ENCODE assay signal across 13 mouse cellular contexts in the genomic region with DNA sequence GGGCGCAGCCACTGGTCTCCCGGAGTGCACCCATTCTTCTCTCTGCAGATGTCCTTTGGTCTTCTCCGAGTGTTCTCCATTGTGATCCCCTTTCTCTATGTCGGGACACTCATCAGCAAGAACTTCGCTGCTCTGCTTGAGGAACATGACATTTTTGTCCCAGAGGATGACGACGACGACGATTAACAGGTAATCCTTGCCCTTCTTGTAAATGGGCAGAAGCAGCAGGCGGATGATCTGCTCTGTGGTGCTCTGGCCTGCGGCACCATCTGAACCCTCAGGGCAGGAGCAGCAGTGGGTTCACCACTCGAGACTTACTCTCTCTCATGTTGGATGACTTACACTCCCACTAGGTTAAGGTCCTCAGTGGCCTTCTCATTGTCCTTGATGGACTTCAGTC. TPM values are rescaled to one million over a fixed set of nuclear protein-coding genes. Genes with fewer than 3 reads are reported as not detected.
DNase-seq lines count a peak whose midpoint lies in the region; ATAC-seq and TF ChIP-seq lines count a peak whose summit lies in the region.
"Had no signal": no experiment of that assay in that cellular context is flagged by ENCODE, and none has a peak within 500 bp of the region (broad histone marks: within the 10 kb centered on the region; RNA-seq: fewer than 3 reads in every experiment).

No protein-coding gene starts in this region.

- H3K27ac ChIP-seq in forebrain, embryonic 13.5 days: no peak overlapping the region
- no peak overlapping the region for H3K27ac ChIP-seq in forebrain, embryonic 10.5 days
- H3K27ac ChIP-seq in kidney, embryonic 15.5 days: 0 out of 2 replicates have a peak overlapping the region, but pooled peaks have one; percentile 95
- peak overlapping the region; percentile 94 for H3K27ac ChIP-seq in liver, embryonic 13.5 days
- H3K27ac ChIP-seq: embryonic facial prominence, embryonic 12.5 days had no signal

- H3K27me3 ChIP-seq in forebrain, embryonic 13.5 days: no peaks in the 10 kb centered on the region
- no peaks in the 10 kb centered on the region for H3K27me3 ChIP-seq in forebrain, embryonic 10.5 days (ENCODE audit: poor library complexity, severe bottlenecking)
- no peaks in the 10 kb centered on the region for H3K27me3 ChIP-seq in kidney, embryonic 15.5 days
- H3K27me3 ChIP-seq in G1E (ENCODE audit: insufficient read depth, low read length): no peaks in the 10 kb centered on the region
- H3K27me3 ChIP-seq in liver, embryonic 13.5 days: no peaks in the 10 kb centered on the region
- H3K27me3 ChIP-seq: embryonic facial prominence, embryonic 12.5 days had no signal

- DNase-seq in forebrain, embryonic 10.5 days (ENCODE audit: extremely low spot score, low spot score): no peak
- DNase-seq in kidney, postnatal 4 days: no peak
- DNase-seq in G1E (ENCODE audit: low spot score): no peak
- DNase-seq in liver, embryonic 13.5 days: no peak
- no peak for DNase-seq in retina, embryonic 14.5 days (ENCODE audit: low spot score)
- no peak for DNase-seq in right cerebral cortex, postnatal 4 days
- DNase-seq: cerebellum, postnatal 10 days; heart, adult 2 months; left cerebral cortex, postnatal 4 days had no signal

- TF ChIP-seq CTCF in G1E (IDR thresholded peaks at IDR 0.05; ENCODE audit: low read depth, low read length): no peak

- no peak overlapping the region; the same call in 1 of the 2 replicates for H3K9ac ChIP-seq in forebrain, embryonic 13.5 days
- H3K9ac ChIP-seq in kidney, embryonic 15.5 days: no peak overlapping the region
- peak overlapping the region; percentile 85 for H3K9ac ChIP-seq in liver, embryonic 13.5 days

- H3K36me3 ChIP-seq in forebrain, embryonic 13.5 days (ENCODE audit: poor library complexity, severe bottlenecking): peaks cover 39% of the 10 kb centered on the region
- H3K36me3 ChIP-seq in forebrain, embryonic 10.5 days (replicated peaks): peaks cover 50% of the 10 kb centered on the region
- peaks cover 38% of the 10 kb centered on the region for H3K36me3 ChIP-seq in kidney, embryonic 15.5 days
- peaks cover 81% of the 10 kb centered on the region for H3K36me3 ChIP-seq in G1E (replicated peaks)
- H3K36me3 ChIP-seq in liver, embryonic 13.5 days: peaks cover 70% of the 10 kb centered on the region

- H3K4me1 ChIP-seq in forebrain, embryonic 13.5 days: peaks cover 26% of the 10 kb centered on the region
- peaks cover 42% of the 10 kb centered on the region for H3K4me1 ChIP-seq in forebrain, embryonic 10.5 days
- peaks cover 35% of the 10 kb centered on the region for H3K4me1 ChIP-seq in kidney, embryonic 15.5 days
- peaks cover 84% of the 10 kb centered on the region for H3K4me1 ChIP-seq in G1E (ENCODE audit: insufficient read depth, low read depth, low read length)
- peaks cover 92% of the 10 kb centered on the region for H3K4me1 ChIP-seq in liver, embryonic 13.5 days (replicated peaks)

- 92% methylated on average over 12 of the region's 12 CpGs for WGBS in forebrain, embryonic 13.5 days
- WGBS in forebrain, embryonic 10.5 days: 93% methylated on average over 12 of the region's 12 CpGs
- WGBS in kidney, embryonic 15.5 days: 93% methylated on average over 12 of the region's 12 CpGs
- WGBS in liver, embryonic 13.5 days (ENCODE audit: insufficient replicate concordance): 86% methylated on average over 12 of the region's 12 CpGs

- ATAC-seq in forebrain, embryonic 13.5 days: no peak
- ATAC-seq in kidney, embryonic 15.5 days (replicated peaks; ENCODE audit: low FRiP score): no peak
- ATAC-seq in G1E (ENCODE audit: extremely low read depth, insufficient number of reproducible peaks, low FRiP score, poor library complexity, severe bottlenecking): no peak
- ATAC-seq in liver, embryonic 13.5 days (ENCODE audit: low read depth): no peak
- ATAC-seq: inflammation-experienced regulatory T-cells, adult 6 months had no signal

- no peaks in the 10 kb centered on the region for H3K9me3 ChIP-seq in forebrain, embryonic 13.5 days (replicated peaks)
- no peaks in the 10 kb centered on the region for H3K9me3 ChIP-seq in forebrain, embryonic 10.5 days
- H3K9me3 ChIP-seq in kidney, embryonic 15.5 days (replicated peaks): no peaks in the 10 kb centered on the region
- no peaks in the 10 kb centered on the region for H3K9me3 ChIP-seq in G1E (replicated peaks)
- no peaks in the 10 kb centered on the region for H3K9me3 ChIP-seq in liver, embryonic 13.5 days (replicated peaks)
- H3K9me3 ChIP-seq: embryonic facial prominence, embryonic 12.5 days had no signal

- peak overlapping the region; percentile 93; the same call in 1 of the 2 replicates for H3K4me2 ChIP-seq in forebrain, embryonic 13.5 days
- H3K4me2 ChIP-seq in kidney, embryonic 15.5 days: no peak overlapping the region
- peak overlapping the region; percentile 89 for H3K4me2 ChIP-seq in liver, embryonic 13.5 days

- no peak overlapping the region for H3K4me3 ChIP-seq in forebrain, embryonic 13.5 days
- H3K4me3 ChIP-seq in forebrain, embryonic 10.5 days: no peak overlapping the region; the same call in 1 of the 2 replicates
- no peak overlapping the region; the same call in 1 of the 2 replicates for H3K4me3 ChIP-seq in kidney, embryonic 15.5 days (replicated peaks)
- peak overlapping the region; percentile 86; the same call in 1 of the 2 replicates for H3K4me3 ChIP-seq in G1E (ENCODE audit: low read depth, low read length)
- peak overlapping the region; percentile 77 for H3K4me3 ChIP-seq in liver, embryonic 13.5 days (replicated peaks)
- H3K4me3 ChIP-seq: heart, adult 2 months had no signal

RNA-seq across cellular contexts. Expression of a gene that starts 6.3 kb away (rescaled TPM):
- 318 and 358 TPM in 2 replicates for polyA plus RNA-seq in forebrain, embryonic 13.5 days (2015; fragmentation: Nextera tagmentation; extraction: Ambion mirVana)
- 228 and 249 TPM in 2 replicates for polyA plus RNA-seq in forebrain, embryonic 10.5 days (2016; fragmentation: Nextera tagmentation; extraction: Ambion mirVana)
- 428 and 459 TPM in 2 replicates for polyA plus RNA-seq in kidney, embryonic 15.5 days (2015; fragmentation: Nextera tagmentation; extraction: Ambion mirVana)
- 117 and 124 TPM in 2 replicates for total RNA-seq in G1E (2014; fragmentation: Nextera tagmentation)
- 344 and 364 TPM in 2 replicates for total RNA-seq in G1E (2017)
- 215 and 331 TPM in 2 replicates for polyA plus RNA-seq in G1E (2012)
- 356 and 357 TPM in 2 replicates for polyA plus RNA-seq in liver, embryonic 13.5 days (2015; fragmentation: Nextera tagmentation; extraction: Ambion mirVana)

RNA-seq across cellular contexts. Expression of a gene that starts 9.1 kb away (rescaled TPM):
- polyA plus RNA-seq in forebrain, embryonic 13.5 days (2015; fragmentation: Nextera tagmentation; extraction: Ambion mirVana): 303 and 321 TPM in 2 replicates
- polyA plus RNA-seq in forebrain, embryonic 10.5 days (2016; fragmentation: Nextera tagmentation; extraction: Ambion mirVana): 218 and 236 TPM in 2 replicates
- 296 and 297 TPM in 2 replicates for polyA plus RNA-seq in kidney, embryonic 15.5 days (2015; fragmentation: Nextera tagmentation; extraction: Ambion mirVana)
- 68.2 and 118 TPM in 2 replicates for total RNA-seq in G1E (2014; fragmentation: Nextera tagmentation)
- 115 and 129 TPM in 2 replicates for total RNA-seq in G1E (2017)
- 116 and 137 TPM in 2 replicates for polyA plus RNA-seq in G1E (2012)
- polyA plus RNA-seq in liver, embryonic 13.5 days (2015; fragmentation: Nextera tagmentation; extraction: Ambion mirVana): 202 and 208 TPM in 2 replicates

RNA-seq across cellular contexts. Expression of a gene that starts 9.1 kb away (rescaled TPM):
- polyA plus RNA-seq in forebrain, embryonic 13.5 days (2015; fragmentation: Nextera tagmentation; extraction: Ambion mirVana): 1.3 and 1.8 TPM in 2 replicates
- 3.7 and 4.3 TPM in 2 replicates for polyA plus RNA-seq in forebrain, embryonic 10.5 days (2016; fragmentation: Nextera tagmentation; extraction: Ambion mirVana)
- polyA plus RNA-seq in kidney, embryonic 15.5 days (2015; fragmentation: Nextera tagmentation; extraction: Ambion mirVana): 11.0 and 12.0 TPM in 2 replicates
- total RNA-seq in G1E (2014; fragmentation: Nextera tagmentation) (50.8 and 67.8 TPM in 2 replicates), G1E (2017) (37.9 and 42.2 TPM in 2 replicates)
- 12.5 and 18.8 TPM in 2 replicates for polyA plus RNA-seq in G1E (2012)
- 43.4 and 43.8 TPM in 2 replicates for polyA plus RNA-seq in liver, embryonic 13.5 days (2015; fragmentation: Nextera tagmentation; extraction: Ambion mirVana)

RNA-seq across cellular contexts. Expression of a gene that starts 9.1 kb away (rescaled TPM):
- 19.4 and 25.2 TPM in 2 replicates for polyA plus RNA-seq in forebrain, embryonic 13.5 days (2015; fragmentation: Nextera tagmentation; extraction: Ambion mirVana)
- polyA plus RNA-seq in forebrain, embryonic 10.5 days (2016; fragmentation: Nextera tagmentation; extraction: Ambion mirVana): 20.5 and 20.8 TPM in 2 replicates
- 61.1 and 61.7 TPM in 2 replicates for polyA plus RNA-seq in kidney, embryonic 15.5 days (2015; fragmentation: Nextera tagmentation; extraction: Ambion mirVana)
- total RNA-seq in G1E (2014; fragmentation: Nextera tagmentation) (190 and 198 TPM in 2 replicates), G1E (2017) (200 and 229 TPM in 2 replicates)
- 274 and 333 TPM in 2 replicates for polyA plus RNA-seq in G1E (2012)
- 34.3 and 35.7 TPM in 2 replicates for polyA plus RNA-seq in liver, embryonic 13.5 days (2015; fragmentation: Nextera tagmentation; extraction: Ambion mirVana)

RNA-seq across cellular contexts. Expression of a gene that starts 32.2 kb away (rescaled TPM):
- polyA plus RNA-seq in forebrain, embryonic 13.5 days (2015; fragmentation: Nextera tagmentation; extraction: Ambion mirVana): 1.6 and 1.7 TPM in 2 replicates
- 3.0 and 3.8 TPM in 2 replicates for polyA plus RNA-seq in forebrain, embryonic 10.5 days (2016; fragmentation: Nextera tagmentation; extraction: Ambion mirVana)
- 12.9 and 18.6 TPM in 2 replicates for polyA plus RNA-seq in kidney, embryonic 15.5 days (2015; fragmentation: Nextera tagmentation; extraction: Ambion mirVana)
- not detected in 2 replicates for total RNA-seq in G1E (2014; fragmentation: Nextera tagmentation)
- 0.11 and 1.0 TPM in 2 replicates for total RNA-seq in G1E (2017)
- polyA plus RNA-seq in G1E (2012): not detected in 2 replicates
- polyA plus RNA-seq in liver, embryonic 13.5 days (2015; fragmentation: Nextera tagmentation; extraction: Ambion mirVana): 7.8 and 9.3 TPM in 2 replicates

Comparison
In these comparisons a context has a peak if more than half of its experiments do, and no peak if none do; other contexts are left out.
1. H3K27ac ChIP-seq: peak in kidney, embryonic 15.5 days (single experiment) and liver, embryonic 13.5 days (single experiment); none in forebrain, embryonic 13.5 days (single experiment) and forebrain, embryonic 10.5 days (single experiment).
2. H3K4me3 ChIP-seq: peak in G1E (single experiment) and liver, embryonic 13.5 days (single experiment); none in forebrain, embryonic 13.5 days (single experiment), forebrain, embryonic 10.5 days (single experiment) and kidney, embryonic 15.5 days (single experiment).